Comparison of ENCODE assay signal across 21 mouse cellular contexts in genomic region chr12:117959213-117959612, GRCm38 (mm10).
"Had no signal": no experiment of that assay in that cellular context is flagged by ENCODE, and none has a peak within 500 bp of the region (broad histone marks: within the 10 kb centered on the region; RNA-seq: fewer than 3 reads in every experiment).

No protein-coding gene starts in this region.

- H3K4me1 ChIP-seq: limb, embryonic 10.5 days; limb, embryonic 13.5 days; liver, embryonic 12.5 days; liver, embryonic 15.5 days; lung, embryonic 15.5 days; midbrain, embryonic 15.5 days; neural tube, embryonic 13.5 days; stomach, embryonic 15.5 days had no signal

- H3K4me3 ChIP-seq: layer of hippocampus, adult 2 months; limb, embryonic 10.5 days; limb, embryonic 13.5 days; liver, embryonic 12.5 days; liver, embryonic 15.5 days; lung, embryonic 15.5 days; midbrain, embryonic 12.5 days; midbrain, embryonic 15.5 days; neural tube, embryonic 13.5 days; stomach, embryonic 15.5 days had no signal

- ATAC-seq: intestine, postnatal 0 days; liver, embryonic 12.5 days; midbrain, embryonic 15.5 days had no signal

- H3K27me3 ChIP-seq: limb, embryonic 13.5 days; liver, embryonic 12.5 days; liver, embryonic 15.5 days; lung, embryonic 15.5 days; midbrain, embryonic 12.5 days; midbrain, embryonic 15.5 days; stomach, embryonic 15.5 days had no signal

- DNase-seq: kidney, adult 2 months; kidney, postnatal 25 days; layer of hippocampus, adult 9-11 months; liver; lung, adult 18-20 months; lung, postnatal 10 days; right cerebral cortex, postnatal 4 days; thymus, postnatal 36 days had no signal

- H3K9me3 ChIP-seq: limb, embryonic 10.5 days; limb, embryonic 13.5 days; liver, embryonic 12.5 days; liver, embryonic 15.5 days; lung, embryonic 15.5 days; midbrain, embryonic 12.5 days; midbrain, embryonic 15.5 days; neural tube, embryonic 13.5 days; stomach, embryonic 15.5 days had no signal

- H3K27ac ChIP-seq: kidney, postnatal 0 days; layer of hippocampus, adult 2 months; limb, embryonic 10.5 days; limb, embryonic 13.5 days; liver, embryonic 12.5 days; liver, embryonic 15.5 days; lung, embryonic 15.5 days; macrophage; midbrain, embryonic 12.5 days; midbrain, embryonic 15.5 days; neural tube, embryonic 13.5 days; stomach, embryonic 15.5 days had no signal

- H3K36me3 ChIP-seq: limb, embryonic 10.5 days; limb, embryonic 13.5 days; liver, embryonic 12.5 days; liver, embryonic 15.5 days; lung, embryonic 15.5 days; midbrain, embryonic 12.5 days; midbrain, embryonic 15.5 days; neural tube, embryonic 13.5 days; stomach, embryonic 15.5 days had no signal
